Mouse (Mus musculus) testis, adult 2 months (tissue): ENCODE measurements around the gene Ezh1.

ENCODE experiments used
- CTCF ChIP-seq: fragments of 200-500 bp; IDR thresholded peaks from 2 replicates; pipeline ENCODE4 v1.5.1; 2012; ENCODE audit warnings: low read depth, mild to moderate bottlenecking, inconsistent platforms, low read length, moderate library complexity; ENCODE audit not compliant: control insufficient read depth, insufficient read depth, insufficient replicate concordance
- POLR2A ChIP-seq: fragments of 200-500 bp; IDR thresholded peaks from 2 replicates; pipeline ENCODE4 v1.6.1; 2012; ENCODE audit warnings: low read depth, mild to moderate bottlenecking, inconsistent platforms, low read length, moderate library complexity; ENCODE audit not compliant: control insufficient read depth

DNA sequence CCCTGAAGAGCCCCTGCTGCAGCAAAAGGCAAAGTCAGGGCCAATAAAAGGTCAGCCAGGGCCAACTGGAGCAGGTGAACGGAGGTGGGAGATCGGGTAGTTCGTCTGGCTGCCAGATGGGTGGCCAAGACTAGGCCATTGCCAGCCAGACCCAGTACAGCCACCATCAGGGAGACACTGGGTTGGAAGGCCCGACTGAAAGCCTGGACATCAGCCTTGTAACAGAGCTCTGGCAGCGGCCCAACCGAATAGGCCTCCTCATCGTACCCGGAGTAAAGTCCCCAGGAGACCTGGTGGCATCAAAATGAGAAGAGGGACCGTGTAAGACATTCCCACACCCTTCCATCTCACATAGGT is 51.9 kb downstream of the Ezh1 start:
- no peak for TF ChIP-seq CTCF
- TF ChIP-seq POLR2A = no peak
